Mouse (Mus musculus): ENCODE measurements at regions not wholly inside any gene's neighbourhood (a gene's known extent, or its start where the extent isn't known, plus 50 kb on each side); places are given as distances from the start of the nearest gene placed in this dataset.
A peak's percentile ranks its signal among the peaks of the same experiment; 100 is the strongest.

DNA sequence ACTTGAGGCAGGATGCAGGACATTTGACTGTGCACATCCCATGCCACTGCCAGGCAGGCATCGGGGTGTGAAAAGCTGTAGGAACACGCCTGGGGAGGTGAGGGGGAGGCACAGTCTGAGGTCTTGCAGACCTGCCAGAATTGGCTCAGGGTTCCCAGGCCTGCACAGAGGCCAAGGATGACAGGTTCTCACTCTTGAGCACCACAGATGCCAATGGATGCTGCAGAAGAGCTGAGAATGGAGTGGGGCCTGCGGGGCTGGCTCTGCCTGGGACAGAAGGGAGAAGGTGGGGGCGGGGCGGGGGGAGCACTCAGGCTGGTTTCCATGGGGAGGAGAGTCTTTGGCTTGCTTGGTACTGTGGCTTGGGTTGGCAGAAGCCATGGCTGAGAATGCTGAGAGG is 469.2 kb upstream of the Syt1 start:
- peak; percentile 18 for DNase-seq

- DNase-seq: no peak
Observed at GRCm38 (mm10) chr10:109466516-109466915, 455.7 kb upstream of the Syt1 start.

DNA sequence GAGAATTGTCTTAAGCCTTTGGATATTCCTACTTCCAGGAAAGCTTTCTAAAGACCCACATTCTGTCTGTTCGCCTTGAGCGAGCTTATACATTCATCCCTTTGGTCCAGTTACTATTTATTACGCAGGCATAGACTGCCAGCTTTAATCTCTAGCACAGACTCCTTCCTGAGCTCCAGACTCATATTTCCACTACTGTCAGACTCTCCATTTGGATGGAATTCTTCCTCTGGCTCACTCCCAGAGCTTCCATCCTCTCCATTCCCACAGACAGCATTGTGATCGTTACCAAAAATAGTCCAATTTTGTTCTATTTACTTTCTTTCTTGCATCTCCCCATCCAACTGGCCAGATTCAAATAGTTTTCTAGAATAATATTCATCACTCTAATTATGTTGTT is 420.3 kb upstream of the Syt1 start:
- peak; percentile 2 for DNase-seq

DNA sequence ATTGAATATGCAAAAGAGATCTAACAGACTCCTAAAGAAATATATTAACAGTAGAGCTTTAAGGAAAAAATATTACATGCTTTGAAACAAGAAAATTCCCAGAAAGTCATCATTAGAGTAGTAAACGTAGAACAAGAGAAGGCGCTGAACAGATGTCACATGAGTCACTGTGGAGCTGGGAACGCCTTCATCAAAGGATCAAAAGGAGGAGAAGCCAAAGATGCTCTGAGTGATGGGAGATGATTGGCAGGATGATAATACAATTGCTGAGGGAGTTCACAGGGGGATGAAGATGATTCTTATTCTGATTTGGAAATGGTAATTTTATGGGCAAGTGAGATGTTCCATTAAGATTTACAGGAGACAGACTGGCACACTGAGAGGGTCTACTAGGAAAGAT is 417.1 kb upstream of the Syt1 start:
- no peak for DNase-seq

- DNase-seq: no peak
Observed at GRCm38 (mm10) chr10:109407011-109407410, 396.2 kb upstream of the Syt1 start.

DNA sequence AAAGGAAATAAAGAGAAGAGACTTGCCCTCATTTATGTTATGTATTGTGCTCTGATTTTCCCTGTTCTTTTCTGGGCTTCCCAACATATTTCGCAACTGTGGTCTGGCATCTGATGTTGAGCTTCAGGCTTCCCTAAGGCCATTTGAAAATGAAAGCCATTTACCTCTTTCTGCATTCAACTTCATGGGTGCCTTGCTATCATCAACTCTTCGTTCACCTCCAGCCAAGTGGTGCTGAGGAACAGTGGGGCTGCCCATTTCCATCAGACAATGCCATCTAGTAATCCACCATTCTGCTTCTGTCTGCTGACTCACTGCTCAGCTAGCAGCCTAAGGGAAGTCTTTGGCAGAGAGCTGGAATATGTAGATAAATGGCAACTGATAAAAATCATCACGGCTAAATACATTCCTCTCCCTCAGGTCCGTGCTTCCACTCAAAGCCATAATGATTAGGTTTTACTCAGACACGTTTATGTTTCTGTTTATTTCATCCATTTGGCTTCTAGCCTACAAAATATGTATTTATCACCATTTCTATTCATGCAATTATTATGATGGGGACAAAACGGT is 394.4 kb upstream of the Syt1 start:
- DNase-seq: no peak

- DNase-seq: no peak
Observed at GRCm38 (mm10) chr10:109383758-109384157, 373.0 kb upstream of the Syt1 start.

DNA sequence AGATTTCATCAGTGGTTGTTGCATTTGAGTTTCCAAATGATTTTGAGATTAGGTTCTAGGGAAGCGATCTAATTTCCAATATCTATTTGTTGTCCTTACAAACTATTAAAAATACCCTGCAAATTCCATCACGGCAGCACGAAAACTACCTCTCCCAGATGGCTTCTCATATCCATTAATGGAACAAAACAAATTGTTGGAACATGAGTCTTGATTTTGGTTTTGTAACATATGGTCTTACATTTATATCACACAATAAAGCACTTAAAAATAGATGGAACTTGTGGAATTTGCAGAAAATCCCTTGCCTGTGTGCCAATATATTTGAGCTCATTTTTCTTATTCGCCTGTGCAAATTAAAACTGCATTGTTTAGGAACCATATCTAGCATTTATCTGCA is 368.1 kb upstream of the Syt1 start:
- no peak for DNase-seq

- DNase-seq: no peak
Observed at GRCm38 (mm10) chr10:109360161-109360560, 349.4 kb upstream of the Syt1 start.

DNA sequence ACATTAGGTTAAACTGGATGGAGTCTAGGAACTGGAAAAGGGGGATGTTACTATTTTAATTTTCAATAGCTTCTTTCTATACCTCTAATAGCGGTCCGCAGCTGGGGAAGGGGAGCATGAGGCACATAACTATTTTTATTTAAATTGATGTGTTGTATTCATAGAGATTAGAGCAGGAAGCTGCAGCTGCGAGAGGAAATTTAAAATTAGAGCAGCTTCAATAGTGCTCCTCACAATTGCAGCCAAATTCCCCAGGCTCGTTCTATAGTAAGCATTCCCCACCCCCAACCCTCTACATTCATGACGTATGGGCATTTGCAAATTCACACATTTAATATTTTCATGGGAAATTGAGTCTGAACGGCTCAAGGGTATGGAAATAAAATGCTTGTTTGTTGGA is 348.0 kb upstream of the Syt1 start:
- DNase-seq: no peak

GRCm38 (mm10) chr10:109332846-109333386 is 322.1 kb upstream of the Syt1 start:
- DNase-seq: no peak

- no peak for DNase-seq
Observed at GRCm38 (mm10) chr10:109309286-109309685, 298.5 kb upstream of the Syt1 start.

DNA sequence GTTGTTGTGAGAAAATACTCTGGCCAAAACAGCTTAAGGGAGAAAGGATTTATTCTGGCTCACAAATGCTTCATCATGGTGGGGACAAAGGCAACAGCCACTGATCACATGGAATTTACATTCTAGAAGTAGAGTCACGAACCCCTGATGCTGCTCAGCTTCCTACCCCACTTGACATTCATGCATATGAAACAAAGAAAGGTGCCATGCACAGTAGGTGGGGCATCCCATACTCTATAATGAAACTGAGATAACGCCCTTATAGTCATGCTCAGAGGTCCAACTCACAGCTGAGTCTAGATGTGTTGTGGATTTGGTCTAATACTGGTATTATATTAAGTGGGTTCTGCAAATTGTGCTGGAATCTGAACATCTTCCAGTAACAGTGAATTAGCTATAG is 289.4 kb upstream of the Syt1 start:
- DNase-seq: no peak

DNA sequence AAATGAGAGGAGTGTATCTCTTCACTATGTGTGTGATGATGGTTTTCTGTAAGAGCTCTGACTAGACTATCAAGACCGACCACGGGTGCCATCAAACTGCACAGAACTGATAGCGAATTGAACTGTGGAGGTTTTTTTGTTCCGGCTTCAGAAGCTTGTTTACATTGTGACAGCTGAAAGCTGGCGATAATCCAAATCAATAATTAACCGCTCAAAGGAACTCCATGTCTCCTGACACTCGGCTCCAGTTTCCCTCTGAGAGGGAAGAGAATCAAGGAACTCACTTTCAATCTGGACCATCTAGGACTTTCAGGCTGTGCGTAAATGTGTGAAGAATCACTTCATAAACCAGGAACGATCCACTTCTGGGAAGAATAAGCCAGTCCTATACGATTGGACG is 289.0 kb upstream of the Syt1 start:
- DNase-seq: no peak

GRCm38 (mm10) chr10:109283348-109283747 is 272.6 kb upstream of the Syt1 start:
- no peak for DNase-seq

DNA sequence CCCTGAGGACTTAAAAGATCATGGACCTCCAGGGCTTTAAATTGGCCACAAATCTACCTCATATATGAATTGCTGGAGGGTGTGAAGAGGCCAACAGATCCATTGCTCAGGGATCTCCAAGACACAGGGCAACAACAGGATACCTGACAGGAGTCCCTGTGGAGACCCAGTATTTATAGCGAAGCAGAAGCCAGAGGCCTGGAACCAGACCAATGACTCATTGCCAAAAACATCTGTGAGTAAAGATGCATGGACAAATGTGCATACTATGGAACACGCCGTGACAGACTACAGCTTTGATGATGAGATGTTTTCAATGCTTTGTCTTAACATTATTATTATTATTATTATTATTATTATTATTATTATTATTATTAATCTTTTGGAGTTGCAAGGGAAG is 239.0 kb upstream of the Syt1 start:
- DNase-seq: no peak

- DNase-seq: peak; percentile 79
Observed at GRCm38 (mm10) chr10:109246328-109246727, 235.5 kb upstream of the Syt1 start.

GRCm38 (mm10) chr10:109237026-109237425 is 226.2 kb upstream of the Syt1 start:
- DNase-seq: no peak

GRCm38 (mm10) chr10:109226989-109227388 is 216.2 kb upstream of the Syt1 start:
- peak; percentile 49 for DNase-seq

DNA sequence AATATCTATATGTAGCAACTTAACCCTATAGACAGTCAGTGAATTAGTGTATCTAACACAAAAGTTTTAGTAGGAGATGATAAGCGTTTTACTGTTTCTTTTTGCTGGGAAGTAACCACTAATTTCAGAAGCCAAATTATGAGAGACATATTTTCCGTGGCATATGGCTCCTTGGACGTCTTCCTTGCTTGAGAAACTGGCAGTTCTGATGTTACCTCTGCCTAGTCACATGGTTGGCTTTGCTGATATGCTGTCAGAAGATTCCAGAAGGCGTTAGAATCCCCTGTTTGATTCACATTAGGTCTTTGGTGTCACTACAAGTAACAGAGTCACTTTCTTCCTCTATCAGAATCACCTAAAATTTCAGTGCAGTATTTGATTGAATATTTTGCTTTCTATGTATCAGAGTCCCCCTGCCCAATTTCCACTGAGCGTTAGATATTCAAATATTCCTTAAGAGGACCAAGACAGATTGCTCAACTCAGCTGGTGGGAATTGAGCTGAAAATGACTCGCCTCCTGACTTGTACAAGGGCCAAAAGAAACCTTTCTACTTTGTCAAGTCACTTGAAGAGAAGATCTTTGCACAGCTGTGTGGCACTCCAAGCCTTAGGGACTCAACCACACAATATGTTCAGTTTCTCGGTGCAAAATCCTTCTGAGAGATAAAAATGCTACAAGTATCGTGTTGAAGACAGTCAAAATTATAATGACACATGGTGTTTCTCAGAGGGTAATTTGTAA is 178.2 kb upstream of the Syt1 start:
- DNase-seq: peak; percentile 28

DNA sequence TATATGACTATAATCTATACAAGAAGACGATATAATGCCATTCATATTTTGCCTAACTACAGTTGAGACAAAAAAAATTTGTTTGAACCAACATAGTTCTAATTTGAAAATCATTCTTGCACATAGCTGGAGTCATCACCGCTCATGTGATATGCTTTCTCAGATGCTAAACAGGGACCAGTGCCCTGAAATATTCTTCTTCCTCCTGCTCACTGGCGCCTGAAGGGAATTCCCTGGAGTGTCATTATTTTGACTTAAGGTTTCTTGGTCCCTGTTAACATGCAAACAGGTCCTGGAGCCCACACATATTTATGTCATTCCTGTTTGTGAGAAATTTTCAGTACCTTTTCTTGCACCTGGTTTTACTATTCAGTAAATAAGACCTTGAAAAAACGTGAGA is 177.5 kb upstream of the Syt1 start:
- no peak for DNase-seq

DNA sequence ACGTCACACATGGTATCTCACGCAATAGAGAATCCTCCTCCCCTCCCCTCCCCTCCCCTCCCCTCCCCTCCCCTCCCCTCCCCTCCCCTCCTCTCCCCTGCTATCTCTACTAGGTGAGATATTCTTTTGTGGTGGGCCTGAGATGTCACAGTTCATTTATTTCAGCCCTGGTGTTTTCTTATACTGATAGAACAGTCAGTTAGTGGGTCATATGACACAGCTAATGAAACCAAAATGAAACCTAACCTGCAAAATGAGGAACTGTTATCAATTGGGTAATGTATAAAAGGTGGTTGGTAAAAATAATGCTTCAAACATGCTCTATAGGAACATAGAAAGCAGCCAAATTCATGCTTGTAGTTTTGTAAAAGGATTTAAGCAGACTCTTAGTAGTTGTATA is 174.5 kb upstream of the Syt1 start:
- DNase-seq: no peak

DNA sequence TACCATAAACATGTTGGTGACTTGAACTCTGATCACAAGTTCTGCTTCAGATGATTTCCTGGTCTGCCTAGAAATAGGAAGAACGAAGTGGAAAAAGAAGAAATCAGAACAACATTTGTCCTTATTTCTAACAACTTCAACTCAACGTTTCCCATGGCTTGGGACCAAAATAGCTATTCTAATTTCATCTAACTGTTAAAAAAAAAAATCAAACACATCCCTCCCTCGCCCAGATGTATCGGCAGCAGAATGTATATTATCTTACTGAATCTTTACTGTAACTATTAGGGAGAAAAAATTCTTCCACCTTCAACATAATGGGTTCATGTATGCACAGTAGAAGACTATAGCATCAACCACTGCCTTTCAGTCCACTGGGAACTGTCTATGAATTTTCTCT is 169.7 kb upstream of the Syt1 start:
- DNase-seq: no peak

DNA sequence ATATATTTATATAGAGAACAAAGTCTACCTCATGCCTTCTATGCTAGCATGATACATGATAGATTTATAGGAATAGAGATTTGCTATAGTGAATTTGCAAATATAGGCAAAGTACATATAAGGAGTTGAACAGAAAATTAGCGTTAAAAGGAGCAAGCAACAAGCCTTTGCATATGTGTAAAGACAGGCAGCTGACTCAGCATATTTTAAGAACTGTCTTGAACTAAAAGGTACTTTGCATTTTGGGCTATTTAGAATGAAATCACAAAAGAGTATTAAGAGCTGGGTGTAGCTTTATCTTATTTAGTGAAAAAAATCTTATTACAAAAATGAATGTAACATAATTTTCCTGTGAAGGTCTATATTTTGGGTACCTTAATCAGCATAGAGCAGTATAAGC is 149.9 kb upstream of the Syt1 start:
- no peak for DNase-seq

- DNase-seq: no peak
Observed at GRCm38 (mm10) chr10:109155768-109156167, 145.0 kb upstream of the Syt1 start.

All from cerebellum, adult 11 months (tissue).